Mouse (Mus musculus): ENCODE data around the gene Lrfn3. TPM values are rescaled to one million over a fixed set of nuclear protein-coding genes. Genes with fewer than 3 reads are reported as not detected.

Gene Lrfn3
- total and polyA plus RNA-seq, 2 experiments from 2014 or later = 20.3 to 28.0 TPM

- Histone ChIP-seq H3K4me2 (ENCODE audit: low read depth) (peak within 1 kb of the TSS; percentile 87), H3K4me3 (ENCODE audit: low read depth, low read length) (peak within 1 kb of the TSS; percentile 66), H3K27me3 (ENCODE audit: insufficient read depth, low read length) (no peaks in the 10 kb centered on the region), H3K4me1 (ENCODE audit: insufficient read depth) (0 out of 2 replicates have a peak, but pooled peaks cover 9% of the 10 kb centered on the region), H3K9me3 (ENCODE audit: low read length) (no peaks in the 10 kb centered on the region), H3K9ac (peak within 1 kb of the TSS; percentile 52), H3K27ac (ENCODE audit: low read depth, low read length) (peak within 1 kb of the TSS; percentile 74), H3K36me3 (ENCODE audit: insufficient read depth) (peaks cover 31% of the 10 kb centered on the region)
- WGBS = 4% methylated on average over 27 of the region's 27 CpGs
- DNase-seq = peak; percentile 97
- ATAC-seq = peak; percentile 100
- peak; percentile 20; the same call in 1 of the 2 replicates for TF ChIP-seq CTCF (IDR thresholded peaks at IDR 0.05; ENCODE audit: low read depth)
Observed at GRCm38 (mm10) chr7:30308076-30309005, 54.2 kb downstream of the Lrfn3 start, which contains the start of gene Alkbh6. Gene Alkbh6 (plus strand): TSS chr7:30308717.

GRCm38 (mm10) chr7:30306083-30306779, 56.3 kb downstream of the Lrfn3 start:
- H3K36me3 ChIP-seq (ENCODE audit: insufficient read depth) = peaks cover 52% of the 10 kb centered on the region
- H3K4me1 ChIP-seq (ENCODE audit: insufficient read depth) = 0 out of 2 replicates have a peak, but pooled peaks cover 9% of the 10 kb centered on the region
- H3K27ac ChIP-seq (ENCODE audit: low read depth, low read length) = peak overlapping the region; percentile 57; the same call in 1 of the 2 replicates
- TF ChIP-seq CTCF (IDR thresholded peaks at IDR 0.05; ENCODE audit: low read depth) = peak; percentile 51
- H3K9me3 ChIP-seq (ENCODE audit: low read length) = no peaks in the 10 kb centered on the region
- no peak overlapping the region for H3K4me3 ChIP-seq (ENCODE audit: low read depth, low read length)
- ATAC-seq (no peak), DNase-seq (no peak)
- no peaks in the 10 kb centered on the region for H3K27me3 ChIP-seq (ENCODE audit: insufficient read depth, low read length)
- H3K9ac ChIP-seq = no peak overlapping the region
- no peak overlapping the region for H3K4me2 ChIP-seq (ENCODE audit: low read depth)
- 91% methylated on average over 16 of the region's 16 CpGs for WGBS

Other genes starting within 250 kb of the Lrfn3 start
Only the 30 nearest of the 31 such genes appear.
- gene Zfp146, start 193.0 kb downstream of the Lrfn3 start, total RNA-seq (2014; rRNA removed) = 72.9 and 87.3 TPM in 2 replicates
- gene Zfp146, start 193.0 kb downstream of the Lrfn3 start, polyA plus RNA-seq (2015; fragmentation: Nextera tagmentation; extraction: Ambion mirVana) = 6.6 and 8.7 TPM in 2 replicates
- gene Cox7a1, start 178.6 kb downstream of the Lrfn3 start, total RNA-seq (2014; rRNA removed) = 1.4 and 1.9 TPM in 2 replicates
- gene Cox7a1, start 178.6 kb downstream of the Lrfn3 start, polyA plus RNA-seq (2015; fragmentation: Nextera tagmentation; extraction: Ambion mirVana) = 4.3 and 4.9 TPM in 2 replicates
- 162 and 176 TPM in 2 replicates for gene Capns1, start 164.0 kb downstream of the Lrfn3 start, total RNA-seq (2014; rRNA removed)
- gene Capns1, start 164.0 kb downstream of the Lrfn3 start, polyA plus RNA-seq (2015; fragmentation: Nextera tagmentation; extraction: Ambion mirVana) = 59.3 and 65.9 TPM in 2 replicates
- gene Polr2i, start 130.8 kb downstream of the Lrfn3 start, total RNA-seq (2014; rRNA removed) = 71.0 and 80.9 TPM in 2 replicates
- gene Polr2i, start 130.8 kb downstream of the Lrfn3 start, polyA plus RNA-seq (2015; fragmentation: Nextera tagmentation; extraction: Ambion mirVana) = 186 and 247 TPM in 2 replicates
- gene Tbcb, start 130.5 kb downstream of the Lrfn3 start, total RNA-seq (2014; rRNA removed) = 151 and 204 TPM in 2 replicates
- 475 and 558 TPM in 2 replicates for gene Tbcb, start 130.5 kb downstream of the Lrfn3 start, polyA plus RNA-seq (2015; fragmentation: Nextera tagmentation; extraction: Ambion mirVana)
- gene Ovol3, start 127.0 kb downstream of the Lrfn3 start, total RNA-seq (2014; rRNA removed) = not detected in 2 replicates
- gene Ovol3, start 127.0 kb downstream of the Lrfn3 start, polyA plus RNA-seq (2015; fragmentation: Nextera tagmentation; extraction: Ambion mirVana) = not detected in 2 replicates
- gene Thap8, start 82.7 kb downstream of the Lrfn3 start, total RNA-seq (2014; rRNA removed) = 0.52 TPM in 1 of 2 replicates, not detected in the other
- 0.45 TPM in 2 replicates for gene Thap8, start 82.7 kb downstream of the Lrfn3 start, polyA plus RNA-seq (2015; fragmentation: Nextera tagmentation; extraction: Ambion mirVana)
- 2.0 and 3.2 TPM in 2 replicates for gene Wdr62, start 82.4 kb downstream of the Lrfn3 start, total RNA-seq (2014; rRNA removed)
- 2.7 and 2.9 TPM in 2 replicates for gene Wdr62, start 82.4 kb downstream of the Lrfn3 start, polyA plus RNA-seq (2015; fragmentation: Nextera tagmentation; extraction: Ambion mirVana)
- 105 and 108 TPM in 2 replicates for gene Clip3, start 71.0 kb downstream of the Lrfn3 start, total RNA-seq (2014; rRNA removed)
- 178 and 186 TPM in 2 replicates for gene Clip3, start 71.0 kb downstream of the Lrfn3 start, polyA plus RNA-seq (2015; fragmentation: Nextera tagmentation; extraction: Ambion mirVana)
- 70.5 and 74.1 TPM in 2 replicates for gene Alkbh6, start 54.1 kb downstream of the Lrfn3 start, total RNA-seq (2014; rRNA removed)
- 117 and 127 TPM in 2 replicates for gene Alkbh6, start 54.1 kb downstream of the Lrfn3 start, polyA plus RNA-seq (2015; fragmentation: Nextera tagmentation; extraction: Ambion mirVana)
- 5.2 and 6.5 TPM in 2 replicates for gene Syne4, start 48.0 kb downstream of the Lrfn3 start, total RNA-seq (2014; rRNA removed)
- gene Syne4, start 48.0 kb downstream of the Lrfn3 start, polyA plus RNA-seq (2015; fragmentation: Nextera tagmentation; extraction: Ambion mirVana) = 1.8 and 4.5 TPM in 2 replicates
- 0.52 TPM in 1 of 2 replicates, not detected in the other for gene E130208F15Rik, start 41.0 kb downstream of the Lrfn3 start, total RNA-seq (2014; rRNA removed)
- 0.31 TPM in 1 of 2 replicates, not detected in the other for gene E130208F15Rik, start 41.0 kb downstream of the Lrfn3 start, polyA plus RNA-seq (2015; fragmentation: Nextera tagmentation; extraction: Ambion mirVana)
- 9.8 and 14.6 TPM in 2 replicates for gene Sdhaf1, start 38.9 kb downstream of the Lrfn3 start, total RNA-seq (2014; rRNA removed)
- gene Sdhaf1, start 38.9 kb downstream of the Lrfn3 start, polyA plus RNA-seq (2015; fragmentation: Nextera tagmentation; extraction: Ambion mirVana) = 18.4 and 20.7 TPM in 2 replicates
- 14.5 and 25.6 TPM in 2 replicates for gene Tyrobp, start 51.0 kb upstream of the Lrfn3 start, total RNA-seq (2014; rRNA removed)
- 44.2 and 52.5 TPM in 2 replicates for gene Tyrobp, start 51.0 kb upstream of the Lrfn3 start, polyA plus RNA-seq (2015; fragmentation: Nextera tagmentation; extraction: Ambion mirVana)
- 1.1 TPM in 1 of 2 replicates, not detected in the other for gene Hcst, start 57.1 kb upstream of the Lrfn3 start, total RNA-seq (2014; rRNA removed)
- gene Hcst, start 57.1 kb upstream of the Lrfn3 start, polyA plus RNA-seq (2015; fragmentation: Nextera tagmentation; extraction: Ambion mirVana) = 0.41 and 0.87 TPM in 2 replicates
- 1.6 and 3.4 TPM in 2 replicates for gene Nfkbid, start 59.0 kb upstream of the Lrfn3 start, total RNA-seq (2014; rRNA removed)
- gene Nfkbid, start 59.0 kb upstream of the Lrfn3 start, polyA plus RNA-seq (2015; fragmentation: Nextera tagmentation; extraction: Ambion mirVana) = 1.1 and 1.7 TPM in 2 replicates
- 705 and 834 TPM in 2 replicates for gene Aplp1, start 82.8 kb upstream of the Lrfn3 start, total RNA-seq (2014; rRNA removed)
- gene Aplp1, start 82.8 kb upstream of the Lrfn3 start, polyA plus RNA-seq (2015; fragmentation: Nextera tagmentation; extraction: Ambion mirVana) = 863 and 867 TPM in 2 replicates
- 0.46 and 2.1 TPM in 2 replicates for gene Kirrel2, start 94.9 kb upstream of the Lrfn3 start, total RNA-seq (2014; rRNA removed)
- 0.07 and 0.11 TPM in 2 replicates for gene Kirrel2, start 94.9 kb upstream of the Lrfn3 start, polyA plus RNA-seq (2015; fragmentation: Nextera tagmentation; extraction: Ambion mirVana)
- 0.08 TPM in 1 of 2 replicates, not detected in the other for gene Nphs1, start 95.5 kb upstream of the Lrfn3 start, total RNA-seq (2014; rRNA removed)
- gene Nphs1, start 95.5 kb upstream of the Lrfn3 start, polyA plus RNA-seq (2015; fragmentation: Nextera tagmentation; extraction: Ambion mirVana) = 0.06 and 0.09 TPM in 2 replicates
- gene Prodh2, start 130.8 kb upstream of the Lrfn3 start, total RNA-seq (2014; rRNA removed) = not detected in 2 replicates
- gene Prodh2, start 130.8 kb upstream of the Lrfn3 start, polyA plus RNA-seq (2015; fragmentation: Nextera tagmentation; extraction: Ambion mirVana) = not detected in 2 replicates
- 52.4 and 58.5 TPM in 2 replicates for gene Arhgap33, start 172.3 kb upstream of the Lrfn3 start, total RNA-seq (2014; rRNA removed)
- gene Arhgap33, start 172.3 kb upstream of the Lrfn3 start, polyA plus RNA-seq (2015; fragmentation: Nextera tagmentation; extraction: Ambion mirVana) = 128 and 145 TPM in 2 replicates
- 2.9 and 4.1 TPM in 2 replicates for gene Hspb6, start 189.4 kb upstream of the Lrfn3 start, total RNA-seq (2014; rRNA removed)
- gene Hspb6, start 189.4 kb upstream of the Lrfn3 start, polyA plus RNA-seq (2015; fragmentation: Nextera tagmentation; extraction: Ambion mirVana) = 12.7 and 14.0 TPM in 2 replicates
- 9.0 and 14.8 TPM in 2 replicates for gene Proser3, start 189.5 kb upstream of the Lrfn3 start, total RNA-seq (2014; rRNA removed)
- 2.2 and 3.8 TPM in 2 replicates for gene Proser3, start 189.5 kb upstream of the Lrfn3 start, polyA plus RNA-seq (2015; fragmentation: Nextera tagmentation; extraction: Ambion mirVana)
- 16.0 and 19.2 TPM in 2 replicates for gene Lin37, start 197.1 kb upstream of the Lrfn3 start, total RNA-seq (2014; rRNA removed)
- gene Lin37, start 197.1 kb upstream of the Lrfn3 start, polyA plus RNA-seq (2015; fragmentation: Nextera tagmentation; extraction: Ambion mirVana) = 49.5 and 53.0 TPM in 2 replicates
- gene U2af1l4, start 200.5 kb upstream of the Lrfn3 start, total RNA-seq (2014; rRNA removed) = 48.8 and 74.3 TPM in 2 replicates
- gene U2af1l4, start 200.5 kb upstream of the Lrfn3 start, polyA plus RNA-seq (2015; fragmentation: Nextera tagmentation; extraction: Ambion mirVana) = 117 and 129 TPM in 2 replicates
- 5.5 and 9.9 TPM in 2 replicates for gene Gm49396, start 200.6 kb upstream of the Lrfn3 start, total RNA-seq (2014; rRNA removed)
- 3.4 and 5.3 TPM in 2 replicates for gene Gm49396, start 200.6 kb upstream of the Lrfn3 start, polyA plus RNA-seq (2015; fragmentation: Nextera tagmentation; extraction: Ambion mirVana)
- gene Psenen, start 200.9 kb upstream of the Lrfn3 start, total RNA-seq (2014; rRNA removed) = 70.9 and 90.7 TPM in 2 replicates
- 141 and 161 TPM in 2 replicates for gene Psenen, start 200.9 kb upstream of the Lrfn3 start, polyA plus RNA-seq (2015; fragmentation: Nextera tagmentation; extraction: Ambion mirVana)
- 1.2 TPM in 1 of 2 replicates, not detected in the other for gene Igflr1, start 202.7 kb upstream of the Lrfn3 start, total RNA-seq (2014; rRNA removed)
- 2.3 and 3.2 TPM in 2 replicates for gene Igflr1, start 202.7 kb upstream of the Lrfn3 start, polyA plus RNA-seq (2015; fragmentation: Nextera tagmentation; extraction: Ambion mirVana)
- gene Kmt2b, start 226.0 kb upstream of the Lrfn3 start, total RNA-seq (2014; rRNA removed) = 31.2 and 31.5 TPM in 2 replicates
- 3.8 and 5.2 TPM in 2 replicates for gene Kmt2b, start 226.0 kb upstream of the Lrfn3 start, polyA plus RNA-seq (2015; fragmentation: Nextera tagmentation; extraction: Ambion mirVana)
- not detected in 2 replicates for gene Zbtb32, start 236.1 kb upstream of the Lrfn3 start, total RNA-seq (2014; rRNA removed)
- gene Zbtb32, start 236.1 kb upstream of the Lrfn3 start, polyA plus RNA-seq (2015; fragmentation: Nextera tagmentation; extraction: Ambion mirVana) = 0.08 and 0.17 TPM in 2 replicates

Data from forebrain, postnatal 0 days (tissue).